Mouse (Mus musculus) hindbrain, embryonic 16.5 days (tissue): Measurements from ENCODE around the gene Rbm24. TPM values are rescaled to one million over a fixed set of nuclear protein-coding genes. Genes with fewer than 3 reads are reported as not detected.

Source experiments
- ATAC-seq: fragments of 200-750 bp; cut with Nextera tagmentation; 2 replicates; pipeline ENCODE4 v1.8.0; 2017; ENCODE audit warnings: moderate TSS enrichment, moderate library complexity
- H3K27ac ChIP-seq: fragments of 300-500 bp; sonication (generic); 2 replicates; pipeline ENCODE4 v1.5.1; 2014; ENCODE audit warnings: low read depth, mild to moderate bottlenecking, control low read depth, low read length, moderate library complexity
- H3K27me3 ChIP-seq: fragments of 300-500 bp; sonication (generic); replicated peaks from 2 replicates; pipeline ENCODE4 v1.6.1; 2014; ENCODE audit warnings: low read length; ENCODE audit not compliant: control insufficient read depth, insufficient read depth
- H3K36me3 ChIP-seq: fragments of 300-500 bp; sonication (generic); 2 replicates; pipeline ENCODE4 v1.6.1; 2014; ENCODE audit warnings: mild to moderate bottlenecking, low read length, moderate library complexity, mixed read lengths; ENCODE audit not compliant: control insufficient read depth, insufficient read depth
- H3K4me1 ChIP-seq: fragments of 300-500 bp; sonication (generic); 2 replicates; pipeline ENCODE4 v1.6.1; 2014; ENCODE audit warnings: low read depth, low read length; ENCODE audit not compliant: control insufficient read depth, insufficient read depth
- H3K4me2 ChIP-seq: fragments of 300-500 bp; sonication (generic); 2 replicates; pipeline ENCODE4 v1.6.1; 2014; ENCODE audit warnings: mild to moderate bottlenecking, low read length, control low read depth, moderate library complexity
- H3K4me3 ChIP-seq: fragments of 300-500 bp; sonication (generic); 2 replicates; pipeline ENCODE4 v1.5.1; 2014; ENCODE audit warnings: mild to moderate bottlenecking, low read length, control low read depth, moderate library complexity
- H3K9ac ChIP-seq: fragments of 300-500 bp; sonication (generic); 2 replicates; pipeline ENCODE4 v1.6.1; 2014; ENCODE audit warnings: low read depth, mild to moderate bottlenecking, control low read depth, low read length, moderate library complexity
- H3K9me3 ChIP-seq: fragments of 300-500 bp; sonication (generic); 2 replicates; pipeline ENCODE4 v1.6.1; 2014; ENCODE audit warnings: mild to moderate bottlenecking, low read length, moderate library complexity; ENCODE audit not compliant: control insufficient read depth
- WGBS: fragments of 180-500 bp; shearing (Covaris S2); extraction: QIAGEN DNeasy Blood & Tissue Kit; methylation state at CpG from one replicate; pipeline ENCODE4 v1.1.7; 2014; 5-methylcytosine and 5-hydroxymethylcytosine counted together
- polyA plus RNA-seq: library from polyadenylated mRNA; unstranded; fragments of >200 nt; fragmentation: Nextera tagmentation; extraction: Ambion mirVana; gene quantifications from 2 replicates; pipeline ENCODE4 v1.2.1, GENCODE M21; 2015

Gene Rbm24
- polyA plus RNA-seq, 1 experiment from 2014 or later = 2.8 TPM

GRCm38 (mm10) chr13:46413588-46413987 is 4.6 kb upstream of the Rbm24 start:
- Histone ChIP-seq H3K27me3 (no peaks in the 10 kb centered on the region), H3K4me2 (no peak overlapping the region), H3K27ac (no peak overlapping the region), H3K36me3 (no peaks in the 10 kb centered on the region), H3K9me3 (no peaks in the 10 kb centered on the region), H3K9ac (no peak overlapping the region), H3K4me1 (0 out of 2 replicates have a peak, but pooled peaks cover 3% of the 10 kb centered on the region), H3K4me3 (no peak overlapping the region)
- no peak for ATAC-seq
- WGBS = 74% methylated on average over 10 of the region's 10 CpGs

- Histone ChIP-seq H3K36me3 (no peaks in the 10 kb centered on the region), H3K9ac (no peak overlapping the region), H3K4me3 (no peak overlapping the region), H3K4me1 (0 out of 2 replicates have a peak, but pooled peaks cover 3% of the 10 kb centered on the region), H3K4me2 (no peak overlapping the region), H3K27me3 (no peaks in the 10 kb centered on the region), H3K9me3 (no peaks in the 10 kb centered on the region), H3K27ac (no peak overlapping the region)
- no peak for ATAC-seq
- WGBS = 74% methylated on average over 8 of the region's 8 CpGs
Observed at GRCm38 (mm10) chr13:46414050-46414449, 4.2 kb upstream of the Rbm24 start.

DNA sequence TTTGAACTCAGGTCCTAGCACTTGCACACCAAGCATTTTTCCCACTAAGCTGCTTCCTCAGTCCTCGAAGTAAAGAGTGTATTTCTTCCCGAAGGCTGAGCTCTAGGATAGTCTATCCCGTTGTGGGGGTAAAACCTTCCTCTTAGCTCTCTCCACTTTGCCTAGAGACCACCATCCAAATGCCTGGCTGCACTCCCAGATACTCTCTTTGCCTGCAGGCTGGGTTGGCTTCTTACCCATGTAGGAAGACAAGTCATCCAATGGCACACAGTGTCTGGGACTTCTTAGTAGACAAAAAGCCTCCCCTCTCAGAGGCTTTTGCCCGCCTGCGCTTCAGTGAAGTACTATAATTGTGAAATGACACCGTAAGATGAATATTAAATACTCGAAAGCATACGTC is 2.2 kb upstream of the Rbm24 start:
- H3K4me3 ChIP-seq = no peak overlapping the region
- no peaks in the 10 kb centered on the region for H3K27me3 ChIP-seq
- H3K4me2 ChIP-seq = no peak overlapping the region
- 0 out of 2 replicates have a peak, but pooled peaks cover 3% of the 10 kb centered on the region for H3K4me1 ChIP-seq
- no peak for ATAC-seq
- no peaks in the 10 kb centered on the region for H3K9me3 ChIP-seq
- H3K9ac ChIP-seq = no peak overlapping the region
- WGBS = 83% methylated on average over 8 of the region's 8 CpGs
- H3K36me3 ChIP-seq = no peaks in the 10 kb centered on the region
- H3K27ac ChIP-seq = no peak overlapping the region

GRCm38 (mm10) chr13:46417594-46417993 is 640 bp upstream of the Rbm24 start:
- peak overlapping the region; percentile 84 for H3K9ac ChIP-seq
- no peaks in the 10 kb centered on the region for H3K27me3 ChIP-seq
- peak overlapping the region; percentile 64 for H3K27ac ChIP-seq
- H3K4me3 ChIP-seq = peak overlapping the region; percentile 74
- H3K36me3 ChIP-seq = no peaks in the 10 kb centered on the region
- peak overlapping the region; percentile 97 for H3K4me2 ChIP-seq
- H3K4me1 ChIP-seq = 0 out of 2 replicates have a peak, but pooled peaks cover 3% of the 10 kb centered on the region
- H3K9me3 ChIP-seq = no peaks in the 10 kb centered on the region
- ATAC-seq = no peak
- 77% methylated on average over 5 of the region's 5 CpGs for WGBS

DNA sequence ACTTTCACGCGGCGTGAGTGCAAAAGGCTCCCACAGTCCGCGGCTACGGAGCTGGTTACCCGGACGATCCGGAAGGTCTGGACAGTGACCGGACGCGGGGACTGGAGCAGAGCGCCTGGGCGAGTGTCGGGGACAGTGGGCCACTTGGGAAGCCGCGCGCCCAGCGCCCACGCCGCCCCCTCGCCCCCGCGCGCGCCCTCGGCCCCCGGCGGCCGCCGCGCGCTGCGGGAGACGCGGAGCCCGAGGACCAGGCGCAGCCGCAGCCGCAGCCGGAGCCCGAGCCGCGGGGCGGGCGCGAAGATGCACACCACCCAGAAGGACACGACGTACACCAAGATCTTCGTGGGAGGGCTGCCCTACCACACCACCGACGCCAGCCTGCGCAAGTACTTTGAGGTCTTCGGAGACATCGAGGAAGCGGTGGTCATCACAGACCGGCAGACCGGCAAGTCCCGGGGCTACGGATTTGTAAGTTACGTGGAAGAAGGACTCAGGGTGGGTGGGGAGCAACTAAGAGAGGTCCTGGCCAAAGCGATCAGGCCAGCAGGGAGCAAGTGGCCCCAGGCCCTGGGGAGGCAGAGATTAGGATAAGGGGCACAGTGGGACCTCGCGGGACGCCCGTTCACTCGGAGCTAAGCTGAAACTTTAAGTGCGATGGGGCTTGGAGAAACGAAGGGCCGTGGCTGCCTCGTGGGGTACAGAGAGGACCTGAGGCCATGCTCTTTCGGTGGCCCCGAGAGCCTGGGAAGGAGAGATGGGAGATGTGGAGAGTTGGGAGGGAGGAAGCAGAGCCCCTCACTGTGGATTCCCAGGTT is 704 bp downstream of the Rbm24 start:
- Histone ChIP-seq H3K27me3 (no peaks in the 10 kb centered on the region), H3K9me3 (no peaks in the 10 kb centered on the region), H3K36me3 (no peaks in the 10 kb centered on the region), H3K4me2 (peak overlapping the region; percentile 97), H3K9ac (peak overlapping the region; percentile 84), H3K4me1 (0 out of 2 replicates have a peak, but pooled peaks cover 3% of the 10 kb centered on the region), H3K4me3 (peak overlapping the region; percentile 74), H3K27ac (peak overlapping the region; percentile 64)
- under 1% methylated on average over 71 of the region's 73 CpGs for WGBS
- peak; percentile 47 for ATAC-seq

- H3K9me3 ChIP-seq = no peaks in the 10 kb centered on the region
- H3K9ac ChIP-seq = peak overlapping the region; percentile 61
- peak overlapping the region; percentile 97 for H3K4me2 ChIP-seq
- ATAC-seq = no peak
- WGBS = 5% methylated on average over 7 of the region's 7 CpGs
- 0 out of 2 replicates have a peak, but pooled peaks cover 3% of the 10 kb centered on the region for H3K4me1 ChIP-seq
- H3K4me3 ChIP-seq = peak overlapping the region; percentile 74
- H3K36me3 ChIP-seq = no peaks in the 10 kb centered on the region
- no peak overlapping the region for H3K27ac ChIP-seq
- no peaks in the 10 kb centered on the region for H3K27me3 ChIP-seq
Observed at GRCm38 (mm10) chr13:46419648-46420047, 1.4 kb downstream of the Rbm24 start.

DNA sequence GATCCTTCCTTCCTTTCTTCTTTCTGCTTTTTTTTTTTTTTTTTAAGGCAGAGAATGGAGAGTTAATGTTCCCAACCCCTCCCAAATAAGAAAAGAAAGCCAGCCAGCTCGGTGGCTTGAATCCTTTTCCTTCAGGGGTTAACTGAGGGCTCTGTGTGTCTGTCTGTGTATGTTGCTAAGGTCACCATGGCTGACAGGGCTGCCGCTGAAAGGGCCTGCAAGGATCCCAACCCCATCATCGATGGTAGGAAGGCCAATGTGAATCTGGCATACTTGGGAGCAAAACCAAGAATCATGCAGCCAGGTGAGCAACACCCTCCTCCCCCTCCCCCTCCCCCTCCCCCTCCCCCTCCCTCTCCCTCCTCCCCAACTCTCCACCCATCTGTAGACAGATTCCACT is 1.9 kb downstream of the Rbm24 start:
- Histone ChIP-seq H3K4me3 (peak overlapping the region; percentile 74), H3K4me2 (peak overlapping the region; percentile 97), H3K9me3 (no peaks in the 10 kb centered on the region), H3K4me1 (0 out of 2 replicates have a peak, but pooled peaks cover 3% of the 10 kb centered on the region), H3K27me3 (no peaks in the 10 kb centered on the region), H3K27ac (no peak overlapping the region), H3K9ac (peak overlapping the region; percentile 61), H3K36me3 (no peaks in the 10 kb centered on the region)
- ATAC-seq = no peak
- WGBS = 4% methylated on average over 3 of the region's 3 CpGs

- no peak for ATAC-seq
- Histone ChIP-seq H3K4me2 (no peak overlapping the region), H3K4me1 (no peaks in the 10 kb centered on the region), H3K9ac (no peak overlapping the region), H3K4me3 (no peak overlapping the region), H3K27ac (no peak overlapping the region), H3K9me3 (no peaks in the 10 kb centered on the region), H3K36me3 (peaks cover 1% of the 10 kb centered on the region; the same call in 1 of the 2 replicates), H3K27me3 (no peaks in the 10 kb centered on the region)
- 92% methylated on average over 7 of the region's 7 CpGs for WGBS
Observed at GRCm38 (mm10) chr13:46423805-46424204, 5.6 kb downstream of the Rbm24 start.

DNA sequence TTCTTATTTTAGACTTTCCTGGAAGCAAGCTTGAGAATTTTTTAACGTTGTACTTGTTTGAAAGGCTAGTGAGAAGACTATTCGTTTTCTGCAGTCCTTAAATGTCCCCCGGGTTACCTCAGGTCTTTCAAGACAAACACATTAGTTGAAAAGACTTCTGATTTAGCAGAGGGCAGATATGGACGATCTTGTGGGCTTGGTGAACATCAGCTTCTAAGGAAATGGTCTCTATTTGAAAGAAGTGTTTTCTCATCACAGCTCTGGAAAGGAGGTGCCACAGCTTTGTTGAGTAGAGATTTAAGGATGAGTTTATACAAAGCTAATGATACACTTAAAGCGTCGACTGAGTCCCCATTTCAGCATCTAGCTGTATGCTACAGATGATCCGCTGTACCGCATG is 6.1 kb downstream of the Rbm24 start:
- peaks cover 4% of the 10 kb centered on the region; the same call in 1 of the 2 replicates for H3K36me3 ChIP-seq
- no peak overlapping the region for H3K27ac ChIP-seq
- H3K4me2 ChIP-seq = no peak overlapping the region
- no peak overlapping the region for H3K9ac ChIP-seq
- H3K4me1 ChIP-seq = no peaks in the 10 kb centered on the region
- ATAC-seq = no peak
- no peaks in the 10 kb centered on the region for H3K9me3 ChIP-seq
- no peaks in the 10 kb centered on the region for H3K27me3 ChIP-seq
- 90% methylated on average over 8 of the region's 8 CpGs for WGBS
- H3K4me3 ChIP-seq = no peak overlapping the region
